Mouse (Mus musculus) erythroblast, embryonic 14.5 days (primary cell): ENCODE data around the gene Zfp668. TPM values are rescaled to one million over a fixed set of nuclear protein-coding genes. Genes with fewer than 3 reads are reported as not detected.
"Not testable (repeated sequence)": the region's sequence is repeated elsewhere in the genome, so short reads cannot be mapped to it uniquely, and the experiment has no call there.

ENCODE experiments used
- H3K27me3 ChIP-seq: 2 replicates; pipeline ENCODE4 v1.6.1; 2012; ENCODE audit warnings: inconsistent platforms; ENCODE audit not compliant: control insufficient read depth
- H3K36me3 ChIP-seq: 2 replicates; pipeline ENCODE4 v1.6.1; 2012; ENCODE audit warnings: mild to moderate bottlenecking, inconsistent platforms; ENCODE audit not compliant: control insufficient read depth
- H3K4me1 ChIP-seq: 2 replicates; pipeline ENCODE4 v1.6.1; 2012; ENCODE audit warnings: inconsistent platforms; ENCODE audit not compliant: control insufficient read depth
- H3K4me3 ChIP-seq: replicated peaks from 2 replicates; pipeline ENCODE3; 2012; ENCODE audit warnings: moderate library complexity, mild to moderate bottlenecking, inconsistent platforms
- H3K9me3 ChIP-seq: 2 replicates; pipeline ENCODE4 v1.6.1; 2012; ENCODE audit warnings: low read length, inconsistent platforms, mixed read lengths; ENCODE audit not compliant: control insufficient read depth
- GATA1 ChIP-seq: IDR thresholded peaks from 2 replicates; pipeline ENCODE4 v1.6.1; 2012; ENCODE audit warnings: low read length, inconsistent platforms, mixed read lengths
- TAL1 ChIP-seq: IDR thresholded peaks from 3 replicates; pipeline ENCODE4 v1.6.1; 2012; ENCODE audit warnings: low read length, inconsistent platforms, mixed read lengths
- polyA plus RNA-seq: library from polyadenylated mRNA; stranded (reverse); fragments of >175 nt; gene quantifications from 2 replicates; pipeline ENCODE4 v1.2.3, GENCODE M21; 2012

The Zfp668 gene
- polyA plus RNA-seq, 1 experiment, result 1.5 TPM

DNA sequence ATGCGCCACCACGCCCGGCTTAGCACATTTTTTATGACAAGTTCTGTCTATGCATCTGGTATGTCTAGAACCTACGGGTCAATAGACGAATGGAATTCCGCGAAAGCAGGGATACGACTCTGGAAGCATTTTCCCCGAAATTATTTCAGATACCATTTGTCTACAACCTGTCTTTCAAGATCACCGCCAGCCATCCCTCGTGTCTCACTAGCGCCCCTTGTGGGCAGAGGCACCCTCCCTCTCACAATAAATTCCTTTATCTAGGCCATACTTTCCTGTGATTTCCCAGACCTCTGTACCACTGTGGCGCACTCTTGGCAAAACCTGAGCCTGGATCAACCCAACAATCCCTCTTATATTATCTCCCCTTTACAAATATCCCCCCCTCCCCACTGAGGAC, 19.8 kb upstream of the Zfp668 start:
- H3K27me3 ChIP-seq, result no peaks in the 10 kb centered on the region
- H3K36me3 ChIP-seq, result peaks cover 17% of the 10 kb centered on the region
- no peak overlapping the region for H3K4me3 ChIP-seq
- H3K4me1 ChIP-seq, result peaks cover 67% of the 10 kb centered on the region
- no peaks in the 10 kb centered on the region for H3K9me3 ChIP-seq
- TF ChIP-seq TAL1 (no peak), GATA1 (no peak)

GRCm38 (mm10) chr7:127895891-127896290, 19.3 kb upstream of the Zfp668 start:
- Histone ChIP-seq H3K4me1 (peaks cover 66% of the 10 kb centered on the region), H3K4me3 (peak overlapping the region; percentile 67), H3K36me3 (peaks cover 21% of the 10 kb centered on the region)
- H3K27me3 ChIP-seq, H3K9me3 ChIP-seq: not testable (repeated sequence)

GRCm38 (mm10) chr7:127895442-127895841, 18.8 kb upstream of the Zfp668 start, which contains the start of the genes Gm21974 and Vkorc1:
TSS of gene Gm21974 (minus strand) at chr7:127895454.
TSS of gene Vkorc1 (minus strand) at chr7:127895617.
- H3K4me1 ChIP-seq, result peaks cover 62% of the 10 kb centered on the region
- H3K4me3 ChIP-seq, result peak within 1 kb of the TSS; percentile 67
- TF ChIP-seq GATA1 (0 out of 2 replicates have a peak, but pooled peaks have one; percentile 14), TAL1 (no peak)
- peaks cover 25% of the 10 kb centered on the region for H3K36me3 ChIP-seq
- no peaks in the 10 kb centered on the region for H3K27me3 ChIP-seq
- no peaks in the 10 kb centered on the region for H3K9me3 ChIP-seq

GRCm38 (mm10) chr7:127894480-127894879, 17.9 kb upstream of the Zfp668 start:
- Histone ChIP-seq H3K4me1 (peaks cover 52% of the 10 kb centered on the region), H3K27me3 (no peaks in the 10 kb centered on the region), H3K9me3 (no peaks in the 10 kb centered on the region), H3K4me3 (peak overlapping the region; percentile 67), H3K36me3 (peaks cover 35% of the 10 kb centered on the region)
- TF ChIP-seq TAL1 (no peak), GATA1 (no peak)

GRCm38 (mm10) chr7:127890798-127891197, 14.2 kb upstream of the Zfp668 start, which contains the start of gene Prss53:
TSS of gene Prss53 (minus strand) at chr7:127890970.
- Histone ChIP-seq H3K9me3 (no peaks in the 10 kb centered on the region), H3K4me1 (peaks cover 28% of the 10 kb centered on the region), H3K4me3 (no peak within 1 kb of the TSS), H3K36me3 (peaks cover 72% of the 10 kb centered on the region), H3K27me3 (no peaks in the 10 kb centered on the region)
- no peak for TF ChIP-seq TAL1

DNA sequence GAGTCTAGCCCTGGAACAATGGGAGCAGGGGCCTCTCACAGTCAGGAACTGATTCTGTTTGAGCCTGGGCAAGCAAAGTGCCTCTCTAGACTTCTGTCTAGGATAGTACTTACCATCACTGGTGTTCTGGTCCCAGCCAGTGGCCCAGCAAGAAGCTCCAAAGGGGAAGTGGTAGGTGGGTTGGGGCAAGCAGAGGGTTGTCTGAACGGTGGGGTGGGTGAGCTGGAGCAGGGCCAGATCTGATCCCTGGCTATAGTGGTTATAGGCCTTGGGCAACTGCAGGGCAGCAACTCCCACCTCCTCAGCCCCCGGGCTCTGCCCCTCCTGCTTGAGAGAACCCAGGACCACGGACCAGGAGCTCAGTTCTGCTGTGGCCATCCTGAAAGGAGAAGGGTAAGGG, 12.2 kb upstream of the Zfp668 start:
- Histone ChIP-seq H3K4me1 (peaks cover 25% of the 10 kb centered on the region), H3K9me3 (peaks cover under 1% of the 10 kb centered on the region; the same call in 1 of the 2 replicates), H3K27me3 (no peaks in the 10 kb centered on the region), H3K4me3 (no peak overlapping the region), H3K36me3 (peaks cover 90% of the 10 kb centered on the region)
- no peak for TF ChIP-seq TAL1
- no peak for TF ChIP-seq GATA1

DNA sequence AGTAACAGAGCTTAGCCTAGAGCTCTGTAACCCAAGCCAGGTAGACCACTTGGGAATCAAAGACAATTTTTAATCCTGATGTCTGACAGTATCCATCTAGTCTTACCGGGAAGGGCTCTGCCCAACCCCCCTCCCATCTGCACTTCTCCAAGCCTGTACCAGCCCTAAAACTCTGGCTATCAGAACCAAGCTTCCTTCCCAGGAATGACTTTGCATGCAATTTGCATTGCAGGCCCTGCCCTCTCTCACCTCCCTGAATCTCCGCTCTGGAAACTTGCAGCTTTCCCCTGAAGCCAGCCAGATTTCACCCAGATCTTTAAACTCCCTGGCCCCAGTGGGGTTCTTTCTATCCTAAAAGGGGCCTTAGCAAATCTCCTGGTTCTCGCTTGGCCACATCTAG, 11.2 kb upstream of the Zfp668 start:
- Histone ChIP-seq H3K27me3 (no peaks in the 10 kb centered on the region), H3K4me3 (no peak overlapping the region), H3K36me3 (peaks cover 94% of the 10 kb centered on the region), H3K4me1 (peaks cover 32% of the 10 kb centered on the region), H3K9me3 (peaks cover 11% of the 10 kb centered on the region)
- TF ChIP-seq GATA1, result no peak

- Histone ChIP-seq H3K4me3 (no peak overlapping the region), H3K9me3 (peaks cover 17% of the 10 kb centered on the region), H3K36me3 (peaks cover 94% of the 10 kb centered on the region), H3K27me3 (no peaks in the 10 kb centered on the region; the same call in 1 of the 2 replicates), H3K4me1 (peaks cover 34% of the 10 kb centered on the region)
- TF ChIP-seq TAL1 (no peak), GATA1 (no peak)
Observed at GRCm38 (mm10) chr7:127887191-127887590, 10.6 kb upstream of the Zfp668 start.

DNA sequence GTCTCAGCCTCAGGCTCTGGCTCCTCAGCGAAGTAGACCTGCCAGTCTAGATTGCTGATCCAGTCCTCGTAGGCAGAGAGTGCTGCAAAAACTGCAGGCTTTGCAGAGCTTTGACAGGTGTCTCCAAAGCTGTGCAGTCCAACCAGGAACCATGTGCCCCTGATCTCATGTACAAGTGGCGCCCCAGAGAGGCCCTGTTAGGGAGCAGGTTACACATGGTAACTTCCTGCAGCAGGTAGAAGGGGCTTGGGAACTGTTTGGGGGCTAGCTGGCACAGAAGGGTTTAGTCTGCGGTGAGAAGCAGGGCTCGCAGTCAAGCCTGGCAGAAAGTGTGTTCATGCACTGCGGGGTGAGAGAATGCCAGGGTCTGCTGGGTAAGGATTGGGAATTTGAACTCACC, 9.9 kb upstream of the Zfp668 start:
- no peak overlapping the region for H3K4me3 ChIP-seq
- H3K27me3 ChIP-seq, result no peaks in the 10 kb centered on the region; the same call in 1 of the 2 replicates
- TF ChIP-seq TAL1 (no peak), GATA1 (no peak)
- H3K9me3 ChIP-seq, result peaks cover 23% of the 10 kb centered on the region
- peaks cover 96% of the 10 kb centered on the region for H3K36me3 ChIP-seq
- H3K4me1 ChIP-seq, result peaks cover 34% of the 10 kb centered on the region

GRCm38 (mm10) chr7:127885951-127886350, 9.3 kb upstream of the Zfp668 start:
- Histone ChIP-seq H3K9me3 (peaks cover 29% of the 10 kb centered on the region), H3K4me3 (no peak overlapping the region), H3K4me1 (peaks cover 34% of the 10 kb centered on the region), H3K36me3 (peaks cover 98% of the 10 kb centered on the region), H3K27me3 (no peaks in the 10 kb centered on the region; the same call in 1 of the 2 replicates)
- TF ChIP-seq TAL1, result no peak
- TF ChIP-seq GATA1, result no peak
